Mouse (Mus musculus): ENCODE data around the gene Mrps27. TPM values are rescaled to one million over a fixed set of nuclear protein-coding genes. Genes with fewer than 3 reads are reported as not detected.
A peak's percentile ranks its signal among the peaks of the same experiment; 100 is the strongest.

Mrps27 gene
- polyA plus RNA-seq, 1 experiment from 2014 or later, result 56.2 TPM

DNA sequence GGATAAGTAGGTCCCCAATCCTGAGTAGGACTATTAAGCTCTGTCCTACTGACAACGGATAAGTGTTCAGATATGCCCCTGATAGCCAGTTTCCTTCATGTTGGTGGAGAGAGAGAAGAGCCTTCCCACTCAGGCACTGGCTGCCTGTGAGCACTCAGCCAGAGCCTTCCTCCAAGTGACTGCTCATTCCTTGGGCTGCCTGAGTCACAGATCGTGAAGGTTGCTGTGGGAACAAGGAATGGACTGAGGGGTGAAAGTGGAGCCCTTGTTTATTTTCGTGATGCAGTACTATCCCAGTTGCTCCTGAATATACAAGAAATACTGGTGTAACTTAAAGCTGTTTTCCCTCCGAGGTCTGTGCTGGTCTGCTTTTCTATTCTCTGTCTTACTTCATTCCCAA is 54.8 kb downstream of the Mrps27 start:
- Histone ChIP-seq H3K27me3 (ENCODE audit: control insufficient read depth, insufficient read depth, low read length) (no peaks in the 10 kb centered on the region), H3K9me3 (ENCODE audit: control insufficient read depth, low read depth, low read length) (no peaks in the 10 kb centered on the region), H3K27ac (ENCODE audit: low read length) (no peak overlapping the region), H3K4me2 (replicated peaks; ENCODE audit: low read depth, low read length) (no peak overlapping the region), H3K4me3 (ENCODE audit: low read depth, low read length) (no peak overlapping the region), H3K9ac (replicated peaks; ENCODE audit: low read depth, low read length) (no peak overlapping the region), H3K36me3 (ENCODE audit: control insufficient read depth, insufficient read depth, low read length) (peaks cover 13% of the 10 kb centered on the region; the same call in 1 of the 2 replicates), H3K4me1 (ENCODE audit: control insufficient read depth, insufficient read depth, low read length) (0 out of 2 replicates have a peak, but pooled peaks cover 6% of the 10 kb centered on the region)
- 66% methylated on average over 4 of the region's 4 CpGs for WGBS
- ATAC-seq (ENCODE audit: insufficient number of reproducible peaks, insufficient read depth, low FRiP score, low read depth), result no peak

DNA sequence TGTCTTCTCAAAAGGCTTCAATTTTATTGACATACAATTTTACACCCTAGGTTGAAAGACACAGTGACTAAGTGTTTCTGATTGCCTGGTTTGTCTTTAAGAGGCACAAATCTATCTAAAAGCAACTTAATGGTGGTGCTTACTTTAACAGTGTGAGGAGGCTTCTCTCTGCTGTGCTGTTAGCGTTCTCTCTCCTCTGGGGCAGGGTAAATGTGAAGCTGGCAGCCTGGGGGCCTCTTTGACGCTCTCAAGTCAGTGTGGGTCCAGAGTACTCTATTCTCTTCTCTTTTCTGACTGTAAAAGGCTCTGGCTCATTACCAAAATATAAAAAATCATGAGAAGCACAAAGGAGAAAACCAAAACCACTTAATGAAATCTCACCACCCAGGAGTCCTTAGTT is 64.6 kb downstream of the Mrps27 start:
- no peak for ATAC-seq (ENCODE audit: insufficient number of reproducible peaks, insufficient read depth, low FRiP score, low read depth)
- Histone ChIP-seq H3K4me1 (ENCODE audit: control insufficient read depth, insufficient read depth, low read length) (0 out of 2 replicates have a peak, but pooled peaks cover 3% of the 10 kb centered on the region), H3K4me3 (ENCODE audit: low read depth, low read length) (no peak overlapping the region), H3K4me2 (replicated peaks; ENCODE audit: low read depth, low read length) (no peak overlapping the region), H3K27me3 (ENCODE audit: control insufficient read depth, insufficient read depth, low read length) (no peaks in the 10 kb centered on the region), H3K27ac (ENCODE audit: low read length) (no peak overlapping the region), H3K36me3 (ENCODE audit: control insufficient read depth, insufficient read depth, low read length) (peaks cover 17% of the 10 kb centered on the region; the same call in 1 of the 2 replicates), H3K9ac (replicated peaks; ENCODE audit: low read depth, low read length) (no peak overlapping the region), H3K9me3 (ENCODE audit: control insufficient read depth, low read depth, low read length) (no peaks in the 10 kb centered on the region)
- WGBS, result 46% methylated on average over 2 of the region's 2 CpGs

DNA sequence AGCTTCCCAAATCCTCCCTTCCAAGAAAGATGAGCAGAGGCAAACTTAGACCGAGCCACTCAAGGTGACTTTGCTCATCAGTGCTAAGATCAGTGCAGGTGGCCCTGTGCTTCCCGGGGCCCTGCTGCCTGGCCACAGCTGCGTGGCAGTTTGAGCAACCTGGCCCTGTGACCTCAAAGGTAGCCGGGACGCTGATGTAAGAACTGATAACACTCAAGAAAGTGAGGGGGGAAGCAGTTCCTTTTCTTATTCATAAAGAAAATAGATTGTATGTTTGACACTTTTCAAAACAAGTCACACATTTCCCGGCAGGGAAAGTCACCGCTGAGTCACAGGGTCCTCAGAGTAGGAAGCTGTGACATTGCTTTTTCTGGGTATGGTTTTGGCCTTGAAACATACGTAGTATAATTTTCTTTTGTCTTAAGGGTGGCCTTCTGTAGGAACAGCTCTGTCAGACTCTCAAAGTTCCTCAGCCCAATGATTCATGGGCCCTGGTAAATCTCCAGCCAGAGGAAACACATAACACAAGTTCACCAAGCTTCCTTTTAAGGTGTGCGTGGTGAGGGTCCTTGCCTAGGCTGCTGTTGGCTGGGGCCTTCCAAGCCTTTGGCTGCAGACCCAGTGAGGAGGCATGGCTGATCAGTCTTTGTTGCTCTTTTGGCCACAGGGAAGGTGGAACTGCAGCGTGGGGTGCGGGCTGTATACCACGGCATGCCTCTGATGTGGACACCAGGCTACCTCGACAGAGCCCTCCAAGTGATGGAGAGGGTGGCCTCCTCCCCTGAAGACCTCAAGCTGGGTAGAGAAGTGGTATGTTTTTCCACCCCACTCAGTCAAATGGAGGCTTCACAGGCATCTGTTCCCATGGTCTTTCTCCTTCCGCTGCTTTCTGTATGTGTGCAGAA is 66.3 kb downstream of the Mrps27 start:
- 0 out of 2 replicates have a peak, but pooled peaks cover 6% of the 10 kb centered on the region for H3K4me1 ChIP-seq (ENCODE audit: control insufficient read depth, insufficient read depth, low read length)

DNA sequence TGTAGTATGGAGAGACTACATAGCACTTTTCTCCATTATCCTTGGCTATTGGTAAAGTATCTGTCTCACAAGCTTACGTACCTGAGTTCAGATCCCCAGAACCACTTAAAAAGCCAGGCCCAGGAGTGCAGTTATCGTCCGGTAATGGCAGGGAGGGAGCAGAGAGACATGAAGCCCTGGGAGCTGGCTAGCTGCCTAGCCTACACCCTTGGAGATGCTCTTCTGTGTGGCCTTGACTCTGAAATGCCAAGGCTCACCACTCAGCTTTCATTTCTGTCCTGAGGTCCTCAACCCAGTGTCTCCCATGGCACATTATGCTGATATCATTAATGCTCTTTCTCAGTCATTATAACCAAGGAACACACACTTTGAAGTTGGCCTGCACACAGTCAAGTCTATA is 67.2 kb downstream of the Mrps27 start:
- whole genome bisulfite sequencing, result 94% methylated on average over 3 of the region's 3 CpGs
- no peak overlapping the region for H3K4me3 ChIP-seq (ENCODE audit: low read depth, low read length)
- H3K9me3 ChIP-seq (ENCODE audit: control insufficient read depth, low read depth, low read length), result no peaks in the 10 kb centered on the region
- H3K27me3 ChIP-seq (ENCODE audit: control insufficient read depth, insufficient read depth, low read length), result no peaks in the 10 kb centered on the region
- no peak overlapping the region for H3K4me2 ChIP-seq (replicated peaks; ENCODE audit: low read depth, low read length)
- H3K36me3 ChIP-seq (ENCODE audit: control insufficient read depth, insufficient read depth, low read length), result peaks cover 9% of the 10 kb centered on the region; the same call in 1 of the 2 replicates
- H3K9ac ChIP-seq (replicated peaks; ENCODE audit: low read depth, low read length), result no peak overlapping the region
- H3K27ac ChIP-seq (ENCODE audit: low read length), result no peak overlapping the region
- 0 out of 2 replicates have a peak, but pooled peaks cover 6% of the 10 kb centered on the region for H3K4me1 ChIP-seq (ENCODE audit: control insufficient read depth, insufficient read depth, low read length)
- no peak for ATAC-seq (ENCODE audit: insufficient number of reproducible peaks, insufficient read depth, low FRiP score, low read depth)

More for the DNA sequence above, 66.3 kb downstream of the Mrps27 start:
- no peak overlapping the region for H3K4me3 ChIP-seq (ENCODE audit: low read depth, low read length)
- no peak overlapping the region for H3K27ac ChIP-seq (ENCODE audit: low read length)
- H3K9me3 ChIP-seq (ENCODE audit: control insufficient read depth, low read depth, low read length), result no peaks in the 10 kb centered on the region
- WGBS, result 74% methylated on average over 14 of the region's 14 CpGs
- H3K9ac ChIP-seq (replicated peaks; ENCODE audit: low read depth, low read length), result no peak overlapping the region
- peaks cover 14% of the 10 kb centered on the region; the same call in 1 of the 2 replicates for H3K36me3 ChIP-seq (ENCODE audit: control insufficient read depth, insufficient read depth, low read length)
- no peak overlapping the region for H3K4me2 ChIP-seq (replicated peaks; ENCODE audit: low read depth, low read length)
- no peaks in the 10 kb centered on the region for H3K27me3 ChIP-seq (ENCODE audit: control insufficient read depth, insufficient read depth, low read length)
- ATAC-seq (ENCODE audit: insufficient number of reproducible peaks, insufficient read depth, low FRiP score, low read depth), result no peak

DNA sequence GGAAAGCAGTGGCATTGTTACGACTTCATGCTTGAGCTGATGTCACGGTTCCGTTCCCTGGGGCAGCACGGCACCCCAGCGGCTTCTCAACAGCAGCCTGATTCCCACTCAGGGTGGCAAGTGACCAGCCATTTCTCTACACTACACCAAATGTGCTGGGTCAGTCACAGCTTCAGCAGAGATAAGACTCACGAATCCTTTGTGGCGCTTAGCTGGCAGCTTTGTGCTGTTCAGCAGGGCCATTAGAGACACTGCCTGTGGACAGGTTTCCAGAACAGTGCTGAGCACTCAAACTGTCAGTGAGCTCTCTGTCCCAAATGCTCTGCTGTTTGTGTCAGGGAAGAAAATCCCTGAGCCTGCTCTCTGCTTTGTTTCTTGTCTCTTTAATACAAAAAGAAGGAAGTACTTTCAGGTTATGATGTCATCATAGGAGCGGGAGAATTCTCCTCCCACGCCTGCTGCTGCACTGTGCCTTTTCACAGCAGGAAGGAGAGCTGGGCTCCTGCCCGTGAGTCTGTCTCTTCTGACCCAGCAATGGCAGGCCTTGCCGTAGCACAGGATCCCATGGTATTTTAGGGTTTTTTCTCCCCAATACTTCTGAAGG is 68.0 kb downstream of the Mrps27 start:
- Histone ChIP-seq H3K4me3 (ENCODE audit: low read depth, low read length) (no peak overlapping the region), H3K27ac (ENCODE audit: low read length) (peak overlapping the region; percentile 44; the same call in 1 of the 2 replicates), H3K9ac (replicated peaks; ENCODE audit: low read depth, low read length) (no peak overlapping the region), H3K4me2 (replicated peaks; ENCODE audit: low read depth, low read length) (no peak overlapping the region), H3K27me3 (ENCODE audit: control insufficient read depth, insufficient read depth, low read length) (no peaks in the 10 kb centered on the region), H3K9me3 (ENCODE audit: control insufficient read depth, low read depth, low read length) (no peaks in the 10 kb centered on the region), H3K4me1 (ENCODE audit: control insufficient read depth, insufficient read depth, low read length) (0 out of 2 replicates have a peak, but pooled peaks cover 6% of the 10 kb centered on the region), H3K36me3 (ENCODE audit: control insufficient read depth, insufficient read depth, low read length) (peaks cover 9% of the 10 kb centered on the region; the same call in 1 of the 2 replicates)
- WGBS, result 69% methylated on average over 11 of the region's 11 CpGs
- ATAC-seq (ENCODE audit: insufficient number of reproducible peaks, insufficient read depth, low FRiP score, low read depth), result no peak

DNA sequence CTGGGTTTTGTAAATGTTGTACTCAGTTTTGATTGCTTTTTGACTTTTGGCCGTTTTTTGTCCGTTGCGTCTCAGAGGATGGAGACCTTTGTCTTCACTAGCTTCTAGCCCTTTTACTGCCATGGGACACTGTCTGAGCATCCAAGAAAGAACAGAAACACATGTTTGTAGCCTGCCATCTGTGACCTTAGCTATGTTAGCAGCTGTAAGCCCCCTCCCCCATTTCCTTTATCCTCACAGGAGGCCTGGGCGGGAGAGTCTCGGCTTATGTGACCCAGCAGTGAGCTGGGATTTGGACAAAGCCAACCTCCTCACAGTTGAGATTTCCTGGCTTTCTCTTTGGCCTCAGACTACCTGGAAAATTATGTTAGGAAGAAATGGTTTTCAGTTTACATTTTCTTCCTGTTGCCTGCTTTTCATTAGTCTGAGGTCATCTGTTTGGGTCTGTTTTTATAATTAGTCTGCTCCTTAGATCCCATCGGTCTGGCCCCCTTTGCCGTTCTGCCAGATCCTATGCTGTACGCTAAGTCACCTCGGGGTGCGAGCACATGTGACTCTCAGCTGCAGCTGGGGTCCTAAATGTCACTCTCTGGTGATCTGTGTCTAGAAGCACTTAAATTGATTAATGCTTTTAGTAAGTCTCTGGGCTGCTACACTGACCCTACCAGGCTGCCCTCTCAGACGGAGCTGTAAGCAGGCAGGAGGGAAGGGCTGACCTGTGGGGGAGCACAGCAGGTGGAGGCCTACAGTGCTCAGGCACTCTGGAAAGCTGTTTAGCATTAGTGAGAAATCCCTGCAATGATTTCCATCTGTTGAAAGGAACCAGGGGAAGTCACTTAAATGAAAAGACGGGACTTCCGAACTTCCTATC is 69.1 kb downstream of the Mrps27 start:
- Histone ChIP-seq H3K27ac (ENCODE audit: low read length) (0 out of 2 replicates have a peak overlapping the region, but pooled peaks have one; percentile 10), H3K9ac (replicated peaks; ENCODE audit: low read depth, low read length) (no peak overlapping the region), H3K9me3 (ENCODE audit: control insufficient read depth, low read depth, low read length) (no peaks in the 10 kb centered on the region), H3K36me3 (ENCODE audit: control insufficient read depth, insufficient read depth, low read length) (peaks cover 9% of the 10 kb centered on the region; the same call in 1 of the 2 replicates), H3K4me1 (ENCODE audit: control insufficient read depth, insufficient read depth, low read length) (0 out of 2 replicates have a peak, but pooled peaks cover 6% of the 10 kb centered on the region), H3K4me3 (ENCODE audit: low read depth, low read length) (no peak overlapping the region), H3K4me2 (replicated peaks; ENCODE audit: low read depth, low read length) (no peak overlapping the region), H3K27me3 (ENCODE audit: control insufficient read depth, insufficient read depth, low read length) (no peaks in the 10 kb centered on the region)
- ATAC-seq (ENCODE audit: insufficient number of reproducible peaks, insufficient read depth, low FRiP score, low read depth), result no peak
- WGBS, result 46% methylated on average over 13 of the region's 13 CpGs

DNA sequence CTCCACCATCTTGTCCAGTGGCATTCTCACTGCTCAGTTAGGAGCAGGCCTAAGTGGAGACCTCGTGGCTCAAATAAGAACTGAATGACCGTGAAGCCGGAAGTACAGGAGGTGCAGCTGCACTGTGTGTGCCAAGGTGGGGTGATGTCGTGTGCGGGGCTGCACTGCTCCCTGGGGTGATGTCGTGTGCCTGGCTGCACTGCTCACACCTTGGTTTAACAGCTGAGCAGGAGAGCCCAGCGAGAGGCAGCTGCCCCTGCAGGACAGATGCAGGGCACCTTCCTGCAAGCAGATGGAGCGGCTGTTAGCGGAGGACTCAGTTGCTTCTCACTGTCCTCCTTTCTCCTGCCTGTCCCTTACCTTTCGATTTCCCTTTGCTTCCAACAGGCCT is 69.8 kb downstream of the Mrps27 start:
- 0 out of 2 replicates have a peak, but pooled peaks cover 6% of the 10 kb centered on the region for H3K4me1 ChIP-seq (ENCODE audit: control insufficient read depth, insufficient read depth, low read length)
- peaks cover 9% of the 10 kb centered on the region; the same call in 1 of the 2 replicates for H3K36me3 ChIP-seq (ENCODE audit: control insufficient read depth, insufficient read depth, low read length)
- no peaks in the 10 kb centered on the region for H3K27me3 ChIP-seq (ENCODE audit: control insufficient read depth, insufficient read depth, low read length)
- no peak overlapping the region for H3K4me3 ChIP-seq (ENCODE audit: low read depth, low read length)
- no peak for ATAC-seq (ENCODE audit: insufficient number of reproducible peaks, insufficient read depth, low FRiP score, low read depth)
- H3K4me2 ChIP-seq (replicated peaks; ENCODE audit: low read depth, low read length), result no peak overlapping the region
- no peaks in the 10 kb centered on the region for H3K9me3 ChIP-seq (ENCODE audit: control insufficient read depth, low read depth, low read length)
- H3K9ac ChIP-seq (replicated peaks; ENCODE audit: low read depth, low read length), result no peak overlapping the region
- 0 out of 2 replicates have a peak overlapping the region, but pooled peaks have one; percentile 10 for H3K27ac ChIP-seq (ENCODE audit: low read length)
- 61% methylated on average over 10 of the region's 10 CpGs for WGBS

All from stomach, embryonic 14.5 days (tissue).